Mouse (Mus musculus) megakaryocyte progenitor cell, adult 5-6 weeks (primary cell): ENCODE results near the gene Fig4. TPM values are rescaled to one million over a fixed set of nuclear protein-coding genes. Genes with fewer than 3 reads are reported as not detected.
A peak's percentile ranks its signal among the peaks of the same experiment; 100 is the strongest.

ENCODE experiments used
- ATAC-seq: replicated peaks from 2 replicates; pipeline ENCODE4 v1.8.0; 2016; ENCODE audit warnings: mild to moderate bottlenecking, moderate TSS enrichment, inconsistent platforms; ENCODE audit not compliant: poor library complexity
- total RNA-seq, 2 experiments: library from RNA; stranded (forward) in 1 of 2; stranded (reverse) in 1 of 2; fragments of 157-497, 149-512 nt in 1 of 2; fragments of 200-1000 nt in 1 of 2; gene quantifications; 2 replicates each; pipeline versions ENCODE4 v1.2.3 to v1.2.4; 2015 to 2017

Gene Fig4
- total RNA-seq, 2 experiments from 2014 or later = 27.1 to 27.9 TPM

DNA sequence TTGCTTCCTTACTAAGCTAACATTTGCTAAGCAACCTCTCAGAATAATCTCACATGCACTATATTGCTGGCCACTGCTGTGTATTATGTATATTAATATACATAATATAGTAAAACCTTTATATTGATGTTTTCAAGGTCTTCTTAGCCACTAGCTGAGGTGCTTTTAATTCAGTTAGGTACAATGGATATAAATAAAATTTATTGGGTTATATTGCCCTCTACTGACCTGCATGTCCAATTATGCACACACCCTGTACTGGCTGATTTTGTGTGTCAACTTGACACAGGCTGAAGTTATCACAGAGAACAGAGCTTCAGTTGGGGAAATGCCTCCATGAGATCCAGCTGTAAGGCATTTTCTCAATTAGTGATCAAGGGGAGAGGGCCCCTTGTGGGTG, 41.2 kb downstream of the Fig4 start:
- ATAC-seq = no peak

DNA sequence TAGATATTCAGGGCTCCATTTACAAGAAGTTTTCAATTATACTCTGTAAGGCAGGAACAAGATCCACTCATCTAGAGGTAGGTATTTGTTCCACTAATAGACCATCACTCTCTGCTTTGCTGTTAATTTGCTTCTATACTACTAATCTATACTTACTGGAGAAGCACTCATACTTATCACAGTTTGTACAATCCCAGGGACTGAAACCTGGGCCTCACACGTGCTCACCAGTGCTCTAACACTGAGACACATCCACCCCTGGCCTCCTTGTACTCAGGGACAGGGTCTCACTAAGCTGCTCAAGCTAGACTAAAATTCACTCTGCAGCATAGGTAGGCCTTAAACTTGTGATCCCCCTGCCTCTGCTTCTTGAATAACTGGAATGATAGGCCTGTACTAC, 41.8 kb downstream of the Fig4 start:
- ATAC-seq = no peak

DNA sequence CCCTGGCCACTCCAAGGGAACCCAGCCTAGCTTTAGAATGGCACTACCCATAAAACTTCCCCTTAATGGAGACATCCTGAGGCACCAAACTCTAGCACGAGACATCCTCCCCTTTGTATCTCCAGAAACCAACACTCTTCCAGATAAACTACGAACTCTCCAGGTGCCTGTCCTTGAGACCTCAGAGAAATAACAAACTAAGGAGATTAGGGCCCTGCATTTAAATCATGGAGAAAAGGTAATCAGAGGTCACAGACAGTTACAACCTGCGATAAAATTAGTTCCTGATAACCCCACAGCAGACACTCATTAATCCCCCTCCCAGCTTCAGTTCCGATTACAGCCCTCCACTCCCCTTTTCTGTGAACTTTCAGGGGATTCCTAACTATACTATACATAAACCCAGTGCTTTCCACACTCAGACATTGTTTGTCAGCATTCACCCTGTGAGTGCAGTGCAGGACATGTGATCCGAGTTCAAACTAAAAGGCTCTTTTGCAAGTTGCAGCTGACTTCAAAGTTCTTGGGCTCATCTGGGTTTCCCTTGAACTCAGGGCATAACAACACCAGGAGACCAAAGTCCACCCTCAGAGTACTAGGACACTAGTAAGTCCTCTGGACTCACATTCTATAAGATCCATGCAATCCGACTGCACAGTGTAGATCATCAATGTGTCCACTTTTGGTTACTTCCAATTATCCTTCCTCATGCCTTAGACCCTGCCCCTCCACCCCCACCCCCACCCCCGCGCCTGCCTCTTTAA, 42.6 kb downstream of the Fig4 start:
- ATAC-seq = no peak

DNA sequence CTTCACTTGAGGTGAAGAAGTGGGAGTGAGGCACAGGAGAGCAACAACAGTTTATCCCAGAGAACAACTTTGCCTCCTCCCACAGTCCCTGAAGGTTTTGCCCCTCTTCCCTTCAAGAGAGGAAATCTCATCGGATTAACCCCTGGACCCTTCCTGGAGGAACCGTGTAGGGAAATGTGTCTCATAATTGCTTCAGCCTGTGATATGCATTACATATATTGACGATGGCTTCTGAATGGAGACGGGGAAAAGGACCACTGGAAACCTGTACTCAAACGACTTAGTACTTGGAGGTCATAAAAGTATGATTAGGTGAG, 52.4 kb downstream of the Fig4 start:
- no peak for ATAC-seq

DNA sequence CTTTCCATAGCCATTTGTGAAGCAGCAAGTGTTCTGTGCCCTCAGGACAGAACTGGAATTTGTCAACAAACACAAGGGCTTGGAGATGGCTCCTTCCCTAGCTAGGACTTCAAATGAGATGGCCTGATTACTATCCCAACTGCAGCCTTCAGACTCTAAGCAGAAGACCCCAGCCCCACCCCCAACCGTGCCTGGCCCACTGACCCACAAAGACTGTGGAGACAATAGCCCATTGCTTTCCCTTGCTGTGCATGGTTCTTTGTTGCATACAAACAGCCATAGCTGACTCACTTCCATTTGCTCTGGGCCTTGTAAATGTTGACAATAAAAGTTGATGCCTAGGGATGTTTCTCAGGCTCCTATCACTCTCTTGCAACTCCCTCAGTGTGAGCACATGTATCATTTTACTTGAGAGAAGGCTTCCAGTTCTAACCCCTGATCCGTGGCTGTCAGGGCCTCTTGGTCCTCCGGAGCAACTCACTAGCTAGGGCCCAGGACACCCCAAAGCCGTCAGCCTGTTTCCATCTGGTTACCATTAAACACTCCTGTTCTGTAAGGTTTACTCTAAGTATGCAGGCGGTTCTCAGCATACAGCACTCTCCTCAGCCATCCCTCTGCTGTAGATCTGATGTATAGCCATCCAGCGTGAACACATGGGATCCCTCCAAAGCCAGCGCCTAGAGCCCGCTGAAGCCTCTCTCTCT, 52.9 kb downstream of the Fig4 start:
- ATAC-seq = no peak

DNA sequence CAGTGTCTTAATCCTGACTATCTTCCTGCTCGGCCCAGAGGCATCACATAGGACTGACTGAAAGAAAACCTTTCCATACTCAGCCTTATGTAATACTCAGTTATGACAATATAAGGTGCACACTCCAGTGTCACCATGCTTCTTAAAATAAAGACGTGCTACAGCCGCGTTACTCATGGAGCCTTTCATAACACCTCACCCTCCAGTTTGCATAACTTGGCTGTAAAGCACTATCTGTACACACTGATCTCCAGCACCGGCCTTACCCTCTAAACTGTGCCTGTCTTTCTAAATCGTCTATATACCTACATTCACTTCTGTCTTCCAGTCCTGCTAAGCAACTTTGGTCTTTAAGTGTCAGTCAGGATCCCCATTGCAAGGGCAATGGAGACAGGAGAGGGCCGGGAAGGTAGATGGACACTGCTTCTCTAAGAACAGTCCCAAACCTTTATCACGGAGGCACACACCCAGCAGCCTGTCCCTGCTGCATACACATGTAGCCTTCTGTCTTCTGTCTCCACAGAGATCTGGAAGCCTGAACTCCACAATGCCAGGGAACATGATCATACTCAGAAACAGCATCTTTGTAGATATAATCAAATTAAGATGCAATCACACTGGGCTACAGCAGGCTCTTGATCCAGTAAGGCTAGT, 53.9 kb downstream of the Fig4 start:
- no peak for ATAC-seq

DNA sequence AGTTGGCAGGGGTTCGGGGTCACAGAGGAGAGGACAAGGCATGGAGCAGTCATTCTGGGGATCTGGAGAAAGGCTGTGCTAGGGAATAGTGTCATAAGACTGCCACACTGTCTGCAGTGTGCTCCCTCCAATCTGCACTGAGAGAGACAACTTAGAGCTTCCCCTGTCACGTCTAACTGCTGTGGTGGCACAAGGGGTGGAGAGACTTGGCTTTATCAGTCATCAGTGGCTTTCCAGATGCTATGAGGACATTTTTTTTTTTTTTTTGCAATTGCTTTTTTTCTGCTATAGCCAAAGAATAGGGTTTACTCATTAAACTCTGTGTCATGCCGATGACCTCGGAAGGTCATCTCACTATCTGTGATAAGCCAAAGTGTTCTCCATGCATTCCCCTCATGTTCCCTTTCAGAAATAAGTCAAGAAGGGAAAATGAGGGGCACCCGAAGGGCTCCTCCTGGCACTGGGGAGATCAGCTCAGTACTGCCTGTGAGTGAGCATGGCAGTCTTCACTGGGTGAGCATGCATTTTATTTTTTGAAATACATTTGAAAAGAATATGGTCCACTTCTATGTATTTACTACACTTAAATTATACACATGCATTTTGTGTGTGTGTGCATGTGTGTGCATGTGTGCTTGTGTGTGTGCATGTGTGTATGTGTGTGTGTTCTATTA, 55.1 kb downstream of the Fig4 start:
- ATAC-seq = peak; percentile 87

DNA sequence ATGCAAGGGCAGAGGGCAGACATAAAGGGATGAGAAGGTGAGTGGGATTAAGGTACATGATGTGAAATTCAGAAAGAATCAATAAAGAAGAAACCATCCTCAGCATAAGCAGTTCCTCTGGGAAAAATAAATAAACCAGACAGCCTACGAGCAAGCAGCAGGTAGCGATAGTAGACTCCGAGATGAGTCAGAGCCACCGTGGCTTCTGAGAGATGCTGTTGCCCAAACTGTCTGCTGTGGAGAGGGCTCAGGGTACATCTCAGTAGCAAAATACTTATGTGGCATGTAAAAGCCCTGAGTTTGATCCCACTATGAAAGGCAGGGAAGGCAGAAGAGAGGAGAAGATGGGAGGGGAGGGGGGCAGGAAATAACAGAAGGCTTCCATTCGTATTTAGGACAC, 56.9 kb downstream of the Fig4 start:
- ATAC-seq = no peak

DNA sequence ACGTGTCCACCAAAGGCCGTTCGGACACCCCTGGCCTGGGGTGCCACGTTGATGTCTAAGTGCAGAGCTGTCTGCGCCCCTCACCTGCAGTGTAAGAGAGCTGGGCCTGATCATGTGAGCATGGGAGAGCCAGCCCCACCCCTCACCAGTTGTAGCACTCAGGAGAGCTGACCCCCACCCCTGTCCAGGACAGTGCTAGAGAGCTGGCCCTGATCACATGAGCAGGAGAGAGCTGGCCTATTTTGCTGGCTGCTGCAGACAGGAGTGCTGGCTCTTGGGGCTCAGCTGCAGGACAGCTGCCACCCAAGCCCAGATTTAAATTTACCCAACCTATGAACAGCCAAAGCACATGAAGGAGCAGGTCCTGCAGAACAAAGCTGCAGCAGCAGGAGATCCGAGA, 57.6 kb downstream of the Fig4 start:
- ATAC-seq = no peak

DNA sequence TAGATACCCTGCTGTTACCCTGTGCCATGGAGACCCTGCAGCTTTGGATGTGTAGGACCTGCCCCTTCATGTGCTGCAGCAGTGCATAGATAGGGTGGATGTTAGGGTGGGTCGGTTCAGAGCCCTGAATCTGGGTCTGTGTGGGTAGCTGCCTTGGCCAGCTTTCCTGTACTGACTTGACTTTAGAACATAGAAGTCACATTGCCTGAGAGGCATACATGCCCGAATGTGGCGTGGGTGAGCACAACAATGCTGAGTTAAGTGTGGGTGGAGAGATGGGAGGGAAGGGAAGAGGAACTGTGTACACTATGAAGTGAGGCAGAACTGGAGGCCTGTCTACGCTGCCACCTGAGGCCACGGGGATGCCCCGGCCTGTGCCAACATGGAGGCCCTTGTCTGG, 58.0 kb downstream of the Fig4 start:
- no peak for ATAC-seq

DNA sequence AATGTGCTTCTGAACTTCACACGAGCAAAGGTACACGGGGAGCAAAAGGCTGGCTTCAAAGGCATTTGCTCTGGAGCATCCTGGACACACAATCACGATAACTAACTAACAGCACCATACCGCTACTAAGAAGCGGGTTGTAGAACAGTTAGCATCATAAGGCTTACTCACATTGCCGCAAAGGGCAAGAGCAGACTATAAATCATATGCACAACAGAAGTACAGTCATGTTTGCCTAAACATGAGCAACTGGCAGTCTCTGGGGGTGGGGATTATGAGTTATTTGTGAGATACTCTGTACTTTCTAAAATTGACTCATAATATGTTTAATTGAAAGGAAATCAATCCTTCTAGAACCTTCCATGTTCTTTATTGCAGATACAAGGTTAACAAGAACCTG, 59.1 kb downstream of the Fig4 start:
- ATAC-seq = no peak

DNA sequence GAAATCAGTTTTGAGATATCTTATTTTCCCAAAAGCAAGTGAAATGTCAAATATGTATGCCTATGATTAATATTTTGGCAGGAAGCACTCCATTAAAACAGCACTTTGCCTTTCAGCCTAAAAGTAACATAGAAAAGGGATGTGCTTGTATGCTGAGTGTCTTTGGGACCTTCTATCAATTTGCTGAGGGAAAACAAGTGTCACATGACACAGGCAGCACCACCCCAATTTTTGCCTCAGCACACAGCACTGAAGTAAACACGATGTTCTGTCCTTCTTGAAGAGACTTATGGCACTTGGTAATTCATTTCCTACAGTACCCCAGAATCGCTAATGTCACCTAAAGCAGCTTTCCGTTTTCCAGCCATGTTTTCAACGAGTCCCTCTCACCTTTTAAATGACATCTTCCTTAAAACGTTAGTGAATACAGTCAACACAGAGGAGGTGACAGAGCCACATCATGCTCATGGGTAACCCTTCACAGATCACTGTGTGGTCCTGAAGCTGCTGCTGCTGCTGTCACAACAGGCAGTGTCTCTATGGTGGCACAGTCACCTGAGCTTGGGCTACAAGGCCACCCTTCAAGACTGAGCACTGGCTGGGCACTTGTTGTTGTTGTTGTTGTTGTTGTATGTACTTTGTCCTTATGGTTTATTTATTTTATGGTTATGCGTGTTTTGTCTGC, 61.4 kb downstream of the Fig4 start:
- ATAC-seq = no peak

DNA sequence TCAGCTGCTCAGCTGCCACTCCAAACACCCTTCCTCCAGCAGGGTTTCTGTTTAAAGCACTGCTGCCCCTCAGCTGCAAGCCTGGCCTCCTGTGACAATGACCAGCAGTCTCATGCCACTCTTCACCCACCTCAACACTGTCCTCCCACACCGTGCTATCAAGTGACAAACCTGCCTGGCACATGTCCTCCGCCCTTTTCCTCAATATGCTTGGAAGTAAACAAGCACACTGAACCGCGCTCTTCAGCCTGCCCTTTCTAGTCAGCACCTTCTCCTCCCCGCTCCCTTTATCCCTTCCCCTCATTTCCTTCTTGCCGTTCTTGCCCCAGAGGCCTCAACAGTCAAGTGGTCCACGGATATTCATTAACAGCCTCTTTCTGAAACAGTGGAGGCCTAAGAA, 62.0 kb downstream of the Fig4 start:
- ATAC-seq = no peak

DNA sequence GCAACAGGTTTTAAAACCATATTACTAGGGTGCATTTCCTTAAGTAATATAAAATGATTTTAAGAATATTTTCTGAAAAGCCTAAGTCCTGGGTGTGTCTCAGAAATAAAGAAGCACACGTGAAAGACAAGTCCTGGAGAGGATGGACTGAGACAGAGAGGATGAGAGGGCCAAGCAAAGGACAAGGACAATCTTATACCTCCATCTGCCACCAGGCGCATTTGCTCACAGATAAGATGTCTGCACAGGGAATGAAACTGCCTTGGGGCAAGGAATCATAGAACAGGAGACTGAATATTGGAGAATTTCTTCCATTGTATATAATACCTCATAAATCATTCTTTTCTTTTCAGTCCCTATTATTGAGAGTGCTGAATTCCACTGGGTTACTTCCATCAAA, 67.0 kb downstream of the Fig4 start:
- no peak for ATAC-seq

DNA sequence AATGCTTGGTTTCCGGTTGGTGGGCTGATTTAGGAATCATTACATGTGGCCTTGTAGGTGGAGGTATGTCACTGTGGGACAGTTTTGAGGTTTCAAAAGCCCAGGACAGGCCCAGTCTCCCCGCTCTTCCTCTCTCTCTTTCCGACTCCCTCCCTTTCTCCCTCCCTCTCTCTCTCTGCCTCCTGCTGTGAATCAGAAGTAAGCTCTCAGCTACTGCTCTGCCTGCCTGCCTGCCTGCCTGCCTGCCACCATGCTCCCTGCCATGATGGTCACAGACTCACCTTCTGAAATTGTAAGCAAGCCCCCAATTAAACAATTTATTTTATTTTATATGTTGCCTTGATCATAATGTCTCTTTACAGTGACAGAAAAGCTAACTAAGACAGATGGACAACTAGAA, 67.5 kb downstream of the Fig4 start:
- no peak for ATAC-seq

DNA sequence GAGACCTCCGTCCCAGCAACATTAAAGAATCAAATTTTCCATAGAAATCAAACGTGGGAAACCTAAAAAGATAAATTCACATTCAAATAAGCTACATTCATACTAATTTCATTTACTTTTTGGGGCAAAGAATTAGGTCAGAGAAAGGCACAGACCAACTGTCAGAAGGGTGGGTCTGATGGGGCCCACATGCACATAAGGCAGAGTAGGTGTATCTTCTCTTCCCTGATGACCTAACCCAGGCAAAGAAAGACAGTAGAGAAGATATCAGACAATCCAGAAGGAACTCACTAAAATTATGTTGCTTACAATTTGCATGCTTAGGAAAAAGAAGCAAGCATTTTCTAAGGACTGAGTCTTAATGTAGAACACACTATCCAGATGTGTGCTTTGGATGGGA, 67.9 kb downstream of the Fig4 start:
- no peak for ATAC-seq

DNA sequence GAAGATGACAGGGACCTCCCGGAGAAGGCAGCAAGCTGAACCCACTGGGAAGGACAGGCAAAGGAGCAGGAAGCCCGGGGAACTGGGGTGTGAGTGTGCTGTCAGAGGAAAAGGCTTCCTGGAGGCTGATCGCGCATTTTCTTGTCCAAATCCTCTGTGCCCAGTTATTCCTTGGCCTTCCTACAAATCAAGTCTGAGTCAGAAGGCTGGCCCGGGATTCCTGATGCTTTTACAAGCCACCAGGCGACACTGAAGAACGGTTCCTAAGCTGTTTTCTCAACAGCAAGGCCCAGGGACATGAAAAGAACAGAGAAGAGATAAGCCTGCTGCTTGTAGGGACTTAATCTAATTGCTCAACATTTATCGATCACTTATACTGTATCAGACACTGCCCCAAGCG, 68.5 kb downstream of the Fig4 start:
- ATAC-seq = no peak

DNA sequence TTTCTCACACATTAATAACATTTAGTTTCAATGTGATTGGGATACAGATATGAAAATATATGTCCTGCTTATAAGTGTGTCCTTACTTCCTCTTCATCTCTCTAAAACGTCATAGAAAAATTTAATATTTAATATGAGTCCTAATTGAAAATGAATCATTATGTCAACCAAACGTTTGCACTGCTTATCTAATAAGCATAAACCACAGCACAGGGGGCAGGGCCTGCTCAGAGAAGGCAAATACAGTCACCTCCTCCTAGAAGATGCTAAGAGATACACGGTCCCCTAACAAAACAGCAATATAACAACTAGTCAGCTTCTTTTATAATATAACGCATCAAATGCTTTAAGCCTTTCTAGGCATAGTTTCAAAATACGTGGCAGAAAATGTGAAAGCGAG, 69.9 kb downstream of the Fig4 start:
- ATAC-seq = no peak

DNA sequence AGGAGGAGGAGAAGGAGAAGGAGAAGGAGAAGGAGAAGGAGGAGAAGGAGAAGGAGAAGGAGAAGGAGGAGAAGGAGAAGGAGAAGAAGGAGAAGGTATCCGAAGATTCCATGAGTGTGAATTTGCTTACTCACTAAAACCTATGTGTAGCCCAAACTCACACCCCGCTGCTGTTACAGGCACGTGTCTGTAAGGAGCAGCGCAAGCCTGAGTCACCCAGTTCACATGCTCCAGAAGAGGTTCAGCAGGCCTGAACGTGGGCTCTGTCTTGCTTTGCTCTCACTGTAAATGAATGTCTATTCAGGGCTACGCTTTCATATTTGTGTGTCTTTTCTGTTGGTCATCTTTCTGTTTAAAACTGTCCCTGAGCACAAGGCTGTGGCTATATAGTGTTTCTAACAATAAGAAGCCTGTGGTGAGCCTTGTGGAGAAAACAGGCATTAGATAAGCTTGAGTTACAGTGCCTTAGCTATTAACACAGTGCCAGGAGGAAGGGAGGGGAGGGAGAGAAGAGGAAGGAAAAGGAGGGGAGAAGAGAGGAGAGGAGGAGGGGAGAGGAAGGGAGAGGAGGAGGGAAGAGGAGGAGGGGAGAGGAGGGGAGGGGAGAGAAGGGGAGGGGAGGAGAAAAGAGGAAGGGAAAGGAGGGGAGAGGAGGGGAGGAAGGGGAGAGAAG, 71.8 kb downstream of the Fig4 start:
- no peak; the same call in 1 of the 2 replicates for ATAC-seq

DNA sequence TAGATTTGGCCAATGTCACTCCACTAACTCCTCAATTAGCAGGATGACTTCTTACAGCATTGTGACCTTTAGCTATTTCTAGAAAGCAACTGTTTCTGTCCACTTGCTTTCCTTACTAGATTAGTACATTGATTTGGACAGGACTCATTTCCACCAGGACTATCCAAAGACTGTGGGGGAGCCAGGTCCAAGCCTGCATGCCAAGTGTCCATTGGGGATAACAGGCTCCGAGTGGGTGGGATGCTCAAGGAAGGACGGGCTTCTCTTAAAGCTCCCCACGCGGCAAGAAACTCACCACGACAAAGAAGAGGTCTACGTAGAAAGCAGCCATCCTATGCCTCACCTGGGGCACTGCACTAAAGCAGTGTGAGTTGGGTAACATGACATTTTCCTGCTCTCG, 75.4 kb downstream of the Fig4 start:
- ATAC-seq = no peak

DNA sequence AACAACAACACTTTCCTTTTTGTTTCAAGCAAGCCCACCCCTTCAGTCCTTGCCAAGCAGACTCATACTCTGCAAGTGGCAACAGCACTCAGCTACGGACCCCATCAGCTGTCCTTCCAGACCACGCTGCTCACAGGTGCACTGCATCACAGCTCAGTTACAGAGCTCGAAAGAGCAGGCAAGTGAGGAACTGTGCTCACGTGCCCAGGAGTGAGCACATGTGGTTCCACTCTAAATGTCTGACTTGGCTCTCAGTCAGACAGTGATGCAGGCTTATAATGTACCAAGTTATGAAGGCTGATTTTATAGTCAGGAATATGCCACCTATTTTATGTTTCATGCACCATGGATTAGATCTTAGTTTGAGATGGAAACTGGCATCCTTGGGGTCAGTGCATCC, 79.6 kb downstream of the Fig4 start:
- no peak for ATAC-seq
